Mouse (Mus musculus) MEL (cell line): ENCODE data around the gene Ces1g. TPM values are rescaled to one million over a fixed set of nuclear protein-coding genes. Genes with fewer than 3 reads are reported as not detected.

ENCODE experiments used
- DNase-seq: peaks from one replicate; pipeline ENCODE4 v3.0.0; 2011; ENCODE audit warnings: low read depth, low spot score
- H3K27ac ChIP-seq: 2 replicates; pipeline ENCODE4 v1.5.1; 2012; ENCODE audit warnings: low read depth, mild to moderate bottlenecking, control low read depth, low read length, moderate library complexity; ENCODE audit not compliant: control insufficient read depth
- H3K27me3 ChIP-seq, 2 experiments: fragments of 150-350 bp in 1 of 2; sonication (generic) in 1 of 2; 2 replicates each; pipeline ENCODE4 v1.6.1; 2012; ENCODE audit warnings: low read length in 2 of 2, mild to moderate bottlenecking in 2 of 2, improper control_type of control experiment in 1 of 2, moderate library complexity in 1 of 2; ENCODE audit not compliant: insufficient read depth in 2 of 2, control insufficient read depth in 1 of 2
- H3K36me3 ChIP-seq, 2 experiments: 2 replicates each; pipeline ENCODE4 v1.6.1; 2012 to 2014; ENCODE audit warnings: low read length in 2 of 2, improper control_type of control experiment in 1 of 2, inconsistent platforms in 1 of 2, mild to moderate bottlenecking in 1 of 2; ENCODE audit not compliant: insufficient read depth in 2 of 2, control insufficient read depth in 1 of 2
- H3K4me1 ChIP-seq, 2 experiments: fragments of 150-350 bp in 1 of 2; sonication (generic) in 1 of 2; 2 replicates each; pipeline ENCODE4 v1.6.1; 2012; ENCODE audit warnings: low read length in 2 of 2, improper control_type of control experiment in 1 of 2, mild to moderate bottlenecking in 1 of 2; ENCODE audit not compliant: insufficient read depth in 2 of 2, control insufficient read depth in 1 of 2
- H3K4me3 ChIP-seq, 2 experiments: fragments of 150-350 bp in 1 of 2; sonication (generic) in 1 of 2; 2 replicates each; pipeline ENCODE4 v1.5.1; 2012; ENCODE audit warnings: low read depth in 2 of 2, low read length in 2 of 2, mild to moderate bottlenecking in 2 of 2, moderate library complexity in 2 of 2, control low read depth in 1 of 2, improper control_type of control experiment in 1 of 2; ENCODE audit not compliant: control insufficient read depth in 1 of 2, insufficient read depth in 1 of 2
- H3K79me2 ChIP-seq: 2 replicates; pipeline ENCODE4 v1.6.1; 2012; ENCODE audit warnings: mild to moderate bottlenecking, low read length, moderate library complexity; ENCODE audit not compliant: control insufficient read depth, poor library complexity, insufficient read depth
- H3K9ac ChIP-seq: 2 replicates; pipeline ENCODE4 v1.6.1; 2012; ENCODE audit warnings: low read depth, mild to moderate bottlenecking, control low read depth, low read length, moderate library complexity; ENCODE audit not compliant: control insufficient read depth, poor library complexity, severe bottlenecking
- H3K9me3 ChIP-seq: fragments of 150-350 bp; sonication (generic); replicated peaks from 2 replicates; pipeline ENCODE4 v1.6.1; 2012; ENCODE audit warnings: mild to moderate bottlenecking, low read length, improper control_type of control experiment, moderate library complexity; ENCODE audit not compliant: insufficient read depth
- BHLHE40 ChIP-seq: IDR thresholded peaks from 2 replicates; pipeline ENCODE4 v1.6.1; 2012; ENCODE audit warnings: low read depth, mild to moderate bottlenecking, inconsistent platforms, low read length, improper control_type of control experiment, borderline replicate concordance
- HCFC1 ChIP-seq: IDR thresholded peaks from 2 replicates; pipeline ENCODE4 v1.6.1; 2012; ENCODE audit warnings: low read depth, mild to moderate bottlenecking, inconsistent platforms, low read length, improper control_type of control experiment, moderate library complexity
- JUND ChIP-seq: IDR thresholded peaks from 2 replicates; pipeline ENCODE4 v1.6.1; 2011; ENCODE audit warnings: low read depth, mild to moderate bottlenecking, improper control_type of control experiment, low read length
- KAT2A ChIP-seq: conservative IDR thresholded peaks from 2 replicates; pipeline ENCODE4 v1.6.1; 2012; ENCODE audit warnings: low read depth, low read length, improper control_type of control experiment, inconsistent platforms
- MAFK ChIP-seq: IDR thresholded peaks from 2 replicates; pipeline ENCODE4 v1.6.1; 2011; ENCODE audit warnings: low read depth, mild to moderate bottlenecking, low read length, improper control_type of control experiment, borderline replicate concordance
- MEF2A ChIP-seq: IDR thresholded peaks from 2 replicates; pipeline ENCODE4 v1.6.1; 2014; ENCODE audit warnings: low read depth, mild to moderate bottlenecking, inconsistent platforms, low read length, improper control_type of control experiment; ENCODE audit not compliant: poor library complexity, insufficient replicate concordance, severe bottlenecking; ENCODE audit errors: extremely low read depth
- MXI1 ChIP-seq: IDR thresholded peaks from 2 replicates; pipeline ENCODE4 v1.6.1; 2011; ENCODE audit warnings: mild to moderate bottlenecking, low read depth, low read length, improper control_type of control experiment
- MYB ChIP-seq: IDR thresholded peaks from 2 replicates; pipeline ENCODE4 v1.6.1; 2011; ENCODE audit warnings: mild to moderate bottlenecking, low read depth, low read length, improper control_type of control experiment
- NRF1 ChIP-seq: IDR thresholded peaks from 2 replicates; pipeline ENCODE4 v1.6.1; 2014; ENCODE audit warnings: low read depth, mild to moderate bottlenecking, inconsistent platforms, low read length, improper control_type of control experiment, moderate library complexity; ENCODE audit not compliant: poor library complexity, insufficient read depth, severe bottlenecking
- POLR2AphosphoS2 ChIP-seq: IDR thresholded peaks from 2 replicates; pipeline ENCODE4 v1.6.1; 2011; ENCODE audit warnings: low read length, improper control_type of control experiment
- POLR2AphosphoS5 ChIP-seq: IDR thresholded peaks from 2 replicates; pipeline ENCODE4 v1.6.1; 2012; ENCODE audit warnings: low read depth, borderline replicate concordance, mild to moderate bottlenecking, inconsistent platforms, low read length, moderate library complexity, mixed read lengths
- TCF12 ChIP-seq: IDR thresholded peaks from 2 replicates; pipeline ENCODE4 v1.6.1; 2014; ENCODE audit warnings: low read depth, mild to moderate bottlenecking, inconsistent platforms, low read length, improper control_type of control experiment, moderate library complexity
- ZC3H11A ChIP-seq: IDR thresholded peaks from 2 replicates; pipeline ENCODE4 v1.6.1; 2012; ENCODE audit warnings: low read depth, mild to moderate bottlenecking, inconsistent platforms, low read length, improper control_type of control experiment
- polyA plus RNA-seq, 2 experiments: library from polyadenylated mRNA; stranded (reverse) in 1 of 2; unstranded in 1 of 2; fragments of >175 nt in 1 of 2; fragments of >200 nt in 1 of 2; gene quantifications; 2 replicates each; pipeline versions ENCODE4 v1.2.1 to v1.2.4; 2012; ENCODE audit warnings: low replicate concordance in 2 of 2, low read depth in 1 of 2; ENCODE audit not compliant: insufficient read length in 2 of 2, insufficient read depth in 1 of 2, missing spikeins in 1 of 2
- total RNA-seq: library from RNA; depleted of rRNA; stranded (reverse); fragments of 300-350 nt; gene quantifications from 2 replicates; pipeline ENCODE4 v1.2.3, GENCODE M21; 2012; rRNA removed

Ces1g gene
- total RNA-seq (not detected in 2 replicates), polyA plus RNA-seq (not detected)

GRCm38 (mm10) chr8:93337207-93337606 lies at the start of gene Ces1g:
TSS of gene Ces1g (minus strand) at chr8:93337308.
- no peaks in the 10 kb centered on the region for H3K9me3 ChIP-seq
- DNase-seq, result no peak
- H3K36me3 ChIP-seq, result no peaks in the 10 kb centered on the region
- no peaks in the 10 kb centered on the region for H3K27me3 ChIP-seq
- H3K9ac ChIP-seq, result no peak within 1 kb of the TSS
- no peak for TF ChIP-seq ZC3H11A
- no peak for TF ChIP-seq KAT2A
- no peak for TF ChIP-seq TCF12
- TF ChIP-seq MXI1, result no peak
- TF ChIP-seq POLR2AphosphoS2, result no peak
- TF ChIP-seq MEF2A, result no peak
- TF ChIP-seq MYB, result no peak
- no peak for TF ChIP-seq MAFK
- H3K27ac ChIP-seq, result no peak within 1 kb of the TSS
- no peaks in the 10 kb centered on the region for H3K4me1 ChIP-seq
- H3K4me3 ChIP-seq, result no peak within 1 kb of the TSS
- H3K79me2 ChIP-seq, result no peaks in the 10 kb centered on the region

DNA sequence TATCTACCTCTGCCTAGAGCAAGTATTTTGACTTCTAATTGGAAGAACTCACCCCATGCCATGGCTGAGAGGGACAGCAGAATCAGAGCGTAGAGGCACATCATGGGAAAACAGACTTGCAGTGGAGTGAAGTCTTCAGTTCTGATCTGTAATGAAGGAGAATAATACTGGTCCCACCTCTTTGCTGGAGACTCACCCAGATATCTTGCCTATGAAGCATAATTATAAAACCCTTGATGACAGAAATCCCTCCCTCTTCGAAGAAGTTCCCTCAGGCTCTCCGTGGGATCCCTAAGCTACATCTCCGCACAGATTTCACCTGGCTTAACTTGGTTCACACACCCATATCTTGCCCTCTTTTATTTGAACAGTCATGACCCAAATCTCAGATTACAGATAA lies 42.5 kb upstream of the Ces1g start, which contains the start of gene Ces1h:
Gene Ces1h, minus strand, starts transcription at position 101 of the 400 bp plus-strand sequence.
- H3K9ac ChIP-seq, result no peak within 1 kb of the TSS
- no peaks in the 10 kb centered on the region for H3K36me3 ChIP-seq
- no peaks in the 10 kb centered on the region for H3K9me3 ChIP-seq
- TF ChIP-seq POLR2AphosphoS5, result no peak
- TF ChIP-seq, all 39 proteins: peak for 0
- Histone ChIP-seq H3K4me1 (no peaks in the 10 kb centered on the region), H3K79me2 (no peaks in the 10 kb centered on the region), H3K27ac (no peak within 1 kb of the TSS), H3K27me3 (no peaks in the 10 kb centered on the region), H3K4me3 (no peak within 1 kb of the TSS)
- no peak for DNase-seq

DNA sequence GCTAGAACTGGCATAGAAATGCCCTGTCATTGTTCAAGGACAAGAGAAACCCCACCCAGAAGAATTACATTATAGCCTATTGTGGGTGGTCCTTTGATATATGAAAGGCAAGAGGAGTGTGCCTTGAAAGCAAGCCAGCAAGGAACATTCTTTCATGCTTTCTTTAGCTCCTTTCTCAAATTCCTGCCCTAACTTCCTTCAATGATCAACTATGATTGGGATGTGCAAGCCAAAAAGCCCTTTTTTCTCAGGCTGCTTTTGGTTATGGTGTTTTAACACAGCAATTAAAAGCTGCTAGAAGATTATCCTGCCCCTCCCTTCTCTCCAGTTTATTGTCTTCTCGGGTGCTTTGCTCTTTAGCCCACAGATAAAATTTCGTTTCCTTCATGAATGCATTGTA lies 32.4 kb upstream of the Ces1g start:
- TF ChIP-seq BHLHE40 (no peak), MYB (no peak), JUND (no peak), NRF1 (no peak), HCFC1 (no peak)
- H3K27me3 ChIP-seq, result no peaks in the 10 kb centered on the region

More for the DNA sequence above, 32.4 kb upstream of the Ces1g start:
- no peak overlapping the region for H3K4me3 ChIP-seq
- no peak overlapping the region for H3K27ac ChIP-seq
- no peak overlapping the region for H3K9ac ChIP-seq
- H3K9me3 ChIP-seq, result no peaks in the 10 kb centered on the region
- no peak for DNase-seq
- no peaks in the 10 kb centered on the region for H3K36me3 ChIP-seq
- H3K79me2 ChIP-seq, result no peaks in the 10 kb centered on the region
- H3K4me1 ChIP-seq, result no peaks in the 10 kb centered on the region
